11 mouse cellular contexts compared by ENCODE assay signal in genomic region chr2:33813501-33814240, GRCm38 (mm10).
DNase-seq lines count a peak whose midpoint lies in the region; ATAC-seq lines count a peak whose summit lies in the region.
"Had no signal": no experiment of that assay in that cellular context is flagged by ENCODE, and none has a peak within 500 bp of the region (broad histone marks: within the 10 kb centered on the region; RNA-seq: fewer than 3 reads in every experiment).

No protein-coding gene starts in this region.

- intact Hi-C loops in left cerebral cortex, postnatal 25 days (cut with DNase I), result loop anchor here (5.0 kb wide), 1 partner anchor 61 kb away; no protein-coding TSS in a partner anchor

- no peaks in the 10 kb centered on the region for H3K9me3 ChIP-seq in hindbrain, embryonic 10.5 days
- no peaks in the 10 kb centered on the region for H3K9me3 ChIP-seq in hindbrain, embryonic 11.5 days (ENCODE audit: control insufficient read depth, low read length)
- no peaks in the 10 kb centered on the region for H3K9me3 ChIP-seq in embryonic facial prominence, embryonic 10.5 days
- H3K9me3 ChIP-seq in forebrain, embryonic 16.5 days (ENCODE audit: control insufficient read depth, low read length), result no peaks in the 10 kb centered on the region
- H3K9me3 ChIP-seq in limb, embryonic 13.5 days, result no peaks in the 10 kb centered on the region

- H3K36me3 ChIP-seq in hindbrain, embryonic 10.5 days, result peaks cover 19% of the 10 kb centered on the region
- no peaks in the 10 kb centered on the region for H3K36me3 ChIP-seq in hindbrain, embryonic 11.5 days (ENCODE audit: control insufficient read depth, insufficient read depth, low read length)
- peaks cover 18% of the 10 kb centered on the region for H3K36me3 ChIP-seq in embryonic facial prominence, embryonic 10.5 days (replicated peaks)
- peaks cover 2% of the 10 kb centered on the region; the same call in 1 of the 2 replicates for H3K36me3 ChIP-seq in forebrain, embryonic 16.5 days (ENCODE audit: control insufficient read depth, insufficient read depth)
- peaks cover 14% of the 10 kb centered on the region for H3K36me3 ChIP-seq in limb, embryonic 13.5 days

- no peak for ATAC-seq in hindbrain, embryonic 11.5 days (ENCODE audit: low FRiP score)
- ATAC-seq in forebrain, embryonic 16.5 days, result no peak
- ATAC-seq in limb, embryonic 13.5 days (ENCODE audit: low FRiP score, low read depth), result no peak
- no peak for ATAC-seq in megakaryocyte progenitor cell, adult 5-6 weeks (replicated peaks; ENCODE audit: poor library complexity)

- H3K4me2 ChIP-seq in hindbrain, embryonic 11.5 days (replicated peaks; ENCODE audit: low read depth, low read length), result no peak overlapping the region
- H3K4me2 ChIP-seq in forebrain, embryonic 16.5 days (ENCODE audit: low read length), result no peak overlapping the region
- peak overlapping the region; percentile 39 for H3K4me2 ChIP-seq in limb, embryonic 13.5 days (replicated peaks)

- peaks cover 64% of the 10 kb centered on the region for H3K4me1 ChIP-seq in hindbrain, embryonic 10.5 days (replicated peaks)
- peaks cover 8% of the 10 kb centered on the region for H3K4me1 ChIP-seq in hindbrain, embryonic 11.5 days (replicated peaks; ENCODE audit: control insufficient read depth, insufficient read depth, low read length)
- peaks cover 71% of the 10 kb centered on the region for H3K4me1 ChIP-seq in embryonic facial prominence, embryonic 10.5 days
- H3K4me1 ChIP-seq in forebrain, embryonic 16.5 days (replicated peaks; ENCODE audit: control insufficient read depth, insufficient read depth, low read length), result peaks cover 63% of the 10 kb centered on the region
- H3K4me1 ChIP-seq in limb, embryonic 13.5 days, result peaks cover 92% of the 10 kb centered on the region

- H3K27me3 ChIP-seq in hindbrain, embryonic 10.5 days (ENCODE audit: insufficient read depth, poor library complexity, severe bottlenecking), result no peaks in the 10 kb centered on the region
- H3K27me3 ChIP-seq in hindbrain, embryonic 11.5 days (ENCODE audit: control insufficient read depth, insufficient read depth, low read length), result no peaks in the 10 kb centered on the region
- no peaks in the 10 kb centered on the region for H3K27me3 ChIP-seq in embryonic facial prominence, embryonic 10.5 days (replicated peaks; ENCODE audit: low read depth, poor library complexity, severe bottlenecking)
- no peaks in the 10 kb centered on the region for H3K27me3 ChIP-seq in forebrain, embryonic 16.5 days (replicated peaks; ENCODE audit: control insufficient read depth, insufficient read depth, low read length)
- H3K27me3 ChIP-seq in limb, embryonic 13.5 days, result 0 out of 2 replicates have a peak, but pooled peaks cover 3% of the 10 kb centered on the region

- 49% methylated on average over 8 of the region's 8 CpGs for WGBS in hindbrain, embryonic 10.5 days
- 42% methylated on average over 8 of the region's 8 CpGs for WGBS in hindbrain, embryonic 11.5 days
- 44% methylated on average over 8 of the region's 8 CpGs for WGBS in embryonic facial prominence, embryonic 10.5 days
- WGBS in forebrain, embryonic 16.5 days, result 40% methylated on average over 8 of the region's 8 CpGs
- WGBS in limb, embryonic 13.5 days, result 25% methylated on average over 8 of the region's 8 CpGs

- H3K9ac ChIP-seq in hindbrain, embryonic 11.5 days (ENCODE audit: low read depth, low read length), result no peak overlapping the region
- no peak overlapping the region for H3K9ac ChIP-seq in forebrain, embryonic 16.5 days (replicated peaks; ENCODE audit: low read depth, low read length)
- H3K9ac ChIP-seq in limb, embryonic 13.5 days, result no peak overlapping the region

- no peak overlapping the region for H3K4me3 ChIP-seq in hindbrain, embryonic 10.5 days
- no peak overlapping the region for H3K4me3 ChIP-seq in hindbrain, embryonic 11.5 days (ENCODE audit: low read depth, low read length)
- H3K4me3 ChIP-seq in embryonic facial prominence, embryonic 10.5 days, result no peak overlapping the region
- H3K4me3 ChIP-seq in forebrain, embryonic 16.5 days (replicated peaks; ENCODE audit: low read length), result no peak overlapping the region
- H3K4me3 ChIP-seq in limb, embryonic 13.5 days, result no peak overlapping the region

- H3K27ac ChIP-seq in hindbrain, embryonic 10.5 days, result peak overlapping the region; percentile 40; the same call in 1 of the 2 replicates
- H3K27ac ChIP-seq in hindbrain, embryonic 11.5 days (ENCODE audit: low read depth, low read length), result no peak overlapping the region
- H3K27ac ChIP-seq in embryonic facial prominence, embryonic 10.5 days (replicated peaks), result 0 out of 2 replicates have a peak overlapping the region, but pooled peaks have one; percentile 4
- H3K27ac ChIP-seq in forebrain, embryonic 16.5 days (ENCODE audit: low read length), result peak overlapping the region; percentile 67
- H3K27ac ChIP-seq in limb, embryonic 13.5 days, result peak overlapping the region; percentile 89

- DNase-seq in hindbrain, embryonic 10.5 days (ENCODE audit: low spot score), result no peak
- no peak for DNase-seq in hindbrain, embryonic 11.5 days (ENCODE audit: low spot score)
- no peak for DNase-seq in embryonic facial prominence, embryonic 10.5 days (ENCODE audit: low spot score)
- DNase-seq in left cerebral cortex, postnatal 25 days (ENCODE audit: low spot score in 2 of 2), result no peak
- no peak for DNase-seq in layer of hippocampus, adult 11-12 months (ENCODE audit: low spot score)
- DNase-seq: adrenal gland, postnatal 14 days; heart, postnatal 14 days; liver had no signal
